Mouse (Mus musculus) kidney, postnatal 14 days (tissue): ENCODE measurements around the gene Olfr1239.

Experiments used
- DNase-seq: peaks from one replicate; pipeline ENCODE4 v3.0.0; 2022; ENCODE audit warnings: mixed read lengths

Gene Olfr1239

DNA sequence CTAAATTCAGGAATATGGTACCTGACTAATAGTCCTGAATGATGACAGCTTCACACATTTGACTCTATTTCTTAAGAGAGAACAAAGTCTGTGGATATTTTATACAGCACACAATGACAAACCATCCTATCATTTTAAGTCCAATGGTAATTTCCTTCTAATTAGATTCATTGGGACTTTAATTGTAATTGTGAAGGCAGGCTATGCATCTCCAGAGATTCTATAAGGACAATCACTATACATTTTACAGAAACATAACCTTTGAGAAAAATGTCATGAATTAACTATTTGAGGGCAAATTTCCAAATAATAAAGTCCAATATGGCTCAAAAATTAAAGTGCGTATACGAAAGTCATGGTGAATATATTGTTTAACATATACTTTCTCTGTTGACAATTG, at the start of gene Olfr1239:
Olfr1239 (minus strand) TSS at position 101 of the 400 bp plus-strand sequence.
- DNase-seq = no peak

DNA sequence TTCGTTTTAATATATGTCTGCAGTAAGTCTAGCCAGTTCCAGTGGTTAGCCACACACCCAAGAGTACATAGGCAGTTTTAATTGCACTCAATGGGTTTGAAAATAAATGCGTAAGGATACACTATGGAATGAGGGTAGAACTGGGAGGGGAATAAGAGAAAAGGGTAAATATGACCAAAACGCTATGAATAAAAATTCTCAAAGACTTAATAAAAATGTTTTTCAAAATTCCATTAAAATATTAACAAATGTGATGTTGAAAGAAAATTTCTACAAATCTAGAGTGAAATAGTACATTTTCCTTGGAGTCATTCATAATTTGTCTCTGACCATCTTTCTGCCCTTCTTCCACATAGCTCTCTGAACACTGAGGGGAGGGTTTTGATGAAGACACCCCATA, 22.7 kb upstream of the Olfr1239 start, which contains the start of gene Olfr1240:
Olfr1240 (minus strand) TSS at position 101 of the 400 bp plus-strand sequence.
- DNase-seq = no peak

DNA sequence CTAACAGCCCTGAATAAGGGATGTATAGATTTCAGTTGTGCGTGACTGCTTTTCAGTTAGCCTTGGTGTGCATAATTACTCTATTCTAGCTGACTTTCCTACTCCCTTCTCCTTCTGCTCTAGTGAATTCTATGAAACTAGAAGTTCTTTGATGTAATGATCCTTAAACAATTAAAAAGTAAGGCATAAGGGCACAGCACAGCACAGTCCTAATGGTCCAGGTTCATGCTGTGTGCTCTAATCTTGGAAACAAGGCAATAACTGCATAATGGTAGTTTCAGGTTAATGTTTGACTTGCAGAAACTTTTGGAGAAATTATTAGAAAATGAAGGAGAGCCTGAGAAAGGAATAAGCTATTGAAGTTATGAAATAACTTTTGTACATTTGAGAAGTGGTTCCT, 5.7 kb downstream of the Olfr1239 start:
- DNase-seq = no peak

DNA sequence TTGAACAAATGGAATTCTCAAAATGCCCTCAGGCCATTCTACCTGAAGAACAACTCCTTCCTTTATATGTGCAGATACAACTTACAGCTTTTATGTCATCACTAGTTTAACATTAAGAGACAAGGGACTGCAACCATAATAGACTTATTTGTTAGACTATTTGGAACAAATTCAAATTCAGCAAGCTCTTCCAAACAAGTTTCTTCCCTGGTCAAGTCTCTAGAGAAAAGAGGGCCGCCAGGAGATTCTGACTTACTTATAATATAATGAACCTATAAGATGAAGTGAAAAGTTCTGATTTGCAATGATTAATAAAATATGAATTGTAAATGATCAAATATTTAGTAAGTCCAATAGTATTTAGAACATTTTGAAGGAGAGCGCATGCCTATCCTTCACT, 10.6 kb downstream of the Olfr1239 start, which contains the start of gene Olfr1238:
Olfr1238 (minus strand) TSS at position 101 of the 400 bp plus-strand sequence.
- DNase-seq = no peak

DNA sequence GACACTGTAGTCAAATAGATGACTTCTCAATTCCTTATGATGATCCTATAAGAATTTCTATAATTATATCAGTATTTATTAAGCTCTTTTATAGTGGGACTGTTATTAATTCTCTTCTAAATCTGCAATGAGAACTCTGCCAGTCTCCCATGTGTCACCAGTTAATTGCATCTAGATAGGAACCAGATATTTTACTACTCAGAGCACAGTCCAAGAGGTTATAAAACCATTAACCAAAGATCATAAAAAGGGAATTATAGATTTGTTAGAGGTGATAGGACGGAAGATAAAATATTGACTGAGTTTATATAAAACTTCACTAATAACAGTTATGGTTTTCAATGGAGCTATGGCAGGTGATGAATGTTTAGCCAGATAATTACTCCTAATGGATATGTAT, 19.3 kb downstream of the Olfr1239 start:
- DNase-seq = no peak
